Mouse (Mus musculus) hematopoietic stem cell, adult 5-6 weeks (primary cell): Measurements from ENCODE around the gene Nsrp1. TPM values are rescaled to one million over a fixed set of nuclear protein-coding genes. Genes with fewer than 3 reads are reported as not detected.

Experiments used
- ATAC-seq, 2 experiments: fragments of 125-278 bp in 1 of 2; replicated peaks in 1 of 2; 2 replicates each; pipeline ENCODE4 v1.8.0; 2016 to 2017; ENCODE audit warnings: inconsistent platforms in 2 of 2, mild to moderate bottlenecking in 2 of 2, moderate number of reproducible peaks in 2 of 2, low read depth in 1 of 2, moderate TSS enrichment in 1 of 2; ENCODE audit not compliant: low FRiP score in 2 of 2, poor library complexity in 2 of 2, severe bottlenecking in 2 of 2, insufficient read depth in 1 of 2, low TSS enrichment in 1 of 2
- total RNA-seq: library from RNA; stranded (forward); fragments of 172-1452, 232-1000 nt; gene quantifications from 2 replicates; pipeline ENCODE4 v1.2.3, GENCODE M21; 2017

The Nsrp1 gene
- total RNA-seq, 1 experiment from 2014 or later, result 28.0 TPM

DNA sequence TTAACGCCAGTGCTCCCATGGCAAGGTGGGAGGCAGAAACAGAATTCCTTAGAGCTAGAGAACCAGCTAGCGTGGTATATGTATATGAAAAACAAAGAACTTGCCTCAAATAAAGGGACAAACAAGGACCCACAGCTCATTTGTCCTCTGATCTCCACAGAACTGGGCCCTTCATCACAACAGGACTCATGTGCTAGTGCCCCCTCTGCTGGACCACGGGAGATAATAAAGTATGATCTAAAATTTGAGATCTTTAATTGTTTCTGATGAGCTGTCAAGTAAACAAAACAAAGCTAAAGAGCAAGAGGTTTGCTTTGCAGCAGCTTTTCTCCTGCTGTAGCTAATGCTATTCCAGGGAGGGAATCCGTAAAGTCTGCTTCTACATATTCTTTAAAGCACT lies 7.5 kb downstream of the Nsrp1 start:
- no peak for ATAC-seq

DNA sequence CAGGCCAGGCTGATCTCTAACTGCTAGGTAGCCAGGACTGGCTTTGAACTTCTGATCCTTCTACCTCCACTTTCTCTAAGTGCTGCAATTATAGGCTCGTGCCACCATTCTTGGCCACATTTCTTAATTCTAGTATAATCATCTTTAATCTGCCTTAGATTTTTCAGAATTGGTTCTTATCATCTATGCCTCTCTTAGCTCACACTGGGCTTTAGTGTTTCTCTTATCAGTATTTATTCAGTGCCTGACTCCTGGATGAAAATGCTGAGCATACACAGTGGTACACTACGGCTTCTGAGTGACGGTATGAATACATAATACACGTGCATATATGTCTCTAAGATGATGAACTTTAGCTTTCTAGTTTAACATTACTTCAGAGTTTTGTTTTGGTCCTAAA lies 9.4 kb downstream of the Nsrp1 start:
- ATAC-seq, result no peak

- ATAC-seq, result no peak
Measured at GRCm38 (mm10) chr11:77063406-77063805, 14.8 kb downstream of the Nsrp1 start.

GRCm38 (mm10) chr11:77061951-77062350 lies 16.3 kb downstream of the Nsrp1 start:
- ATAC-seq, result no peak

DNA sequence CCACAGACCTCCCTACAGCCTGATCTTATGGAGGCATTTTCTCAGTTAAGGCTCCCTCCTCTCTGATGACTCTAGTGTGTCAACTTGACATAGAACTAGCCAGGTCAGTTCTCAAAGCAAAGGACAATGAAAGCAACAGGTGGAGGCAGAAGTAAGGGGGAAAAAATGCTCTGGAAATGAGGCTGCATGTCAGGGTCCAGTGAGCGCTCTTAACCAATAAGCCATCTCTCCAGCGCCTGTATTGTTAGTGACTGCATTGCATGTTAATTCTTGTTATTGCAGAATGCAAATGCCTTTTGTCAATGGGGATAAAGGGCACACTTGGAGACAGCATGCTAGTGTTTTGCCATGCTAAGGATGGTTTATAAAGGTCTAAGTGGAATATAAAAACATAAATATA lies 35.4 kb downstream of the Nsrp1 start:
- ATAC-seq, result no peak

DNA sequence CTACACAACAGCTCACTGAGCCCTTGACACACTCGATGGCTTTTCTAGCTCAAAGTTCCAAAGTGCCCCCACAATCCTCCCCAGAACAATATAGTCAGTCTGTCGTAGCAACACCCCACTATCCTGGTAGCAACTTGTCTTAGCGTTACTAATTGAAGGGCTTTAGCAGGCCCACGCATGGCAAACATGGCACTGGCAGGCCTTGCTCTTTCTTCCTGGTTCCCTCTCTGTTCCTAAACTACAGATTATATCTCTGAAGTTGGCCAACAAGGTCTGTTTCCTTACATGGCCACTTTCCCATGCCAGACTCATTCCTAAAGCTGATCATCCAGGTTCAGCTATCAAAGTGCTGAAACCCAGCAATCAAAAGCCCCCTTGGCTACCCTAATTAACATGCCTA lies 36.3 kb downstream of the Nsrp1 start:
- ATAC-seq, result no peak

DNA sequence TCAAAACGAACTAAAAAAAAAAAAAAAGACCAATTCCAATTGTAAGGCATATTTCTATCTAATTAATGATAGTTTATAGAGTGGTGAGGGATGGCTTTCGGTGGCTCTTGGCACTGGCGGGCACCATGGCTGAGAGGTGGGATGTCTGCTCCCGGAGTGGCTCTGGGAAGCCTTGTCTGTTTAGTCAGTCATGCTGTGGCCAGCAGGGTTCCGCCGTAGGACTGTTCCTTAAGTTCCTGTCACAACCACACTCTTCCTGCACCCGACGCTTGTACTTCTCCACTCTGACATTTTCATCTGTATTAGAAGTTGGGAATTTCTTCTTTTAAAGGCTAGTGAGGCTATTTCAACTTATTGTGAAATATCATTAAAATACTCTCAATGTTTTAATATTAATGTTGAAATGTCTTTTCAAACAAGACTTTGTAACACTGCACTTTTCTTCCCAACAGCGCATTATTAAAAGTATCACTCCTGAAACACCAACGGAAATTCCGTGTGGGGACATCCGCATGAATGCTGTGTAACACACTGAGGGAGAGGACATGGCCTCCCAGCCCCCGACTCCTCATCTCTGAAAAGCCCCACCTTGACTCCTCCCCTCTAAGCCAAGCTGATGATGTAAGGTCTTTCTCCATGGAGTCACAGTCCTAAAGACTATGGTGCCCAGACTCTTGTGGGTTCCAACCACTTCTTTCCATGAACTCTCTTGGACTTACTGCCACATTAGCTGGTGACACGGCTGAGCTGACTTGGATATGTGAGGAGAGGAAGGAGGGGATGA lies 46.9 kb downstream of the Nsrp1 start:
- 0 out of 4 replicates have a peak, but pooled peaks of 1 of the 2 experiments have one; percentile 64 for ATAC-seq

DNA sequence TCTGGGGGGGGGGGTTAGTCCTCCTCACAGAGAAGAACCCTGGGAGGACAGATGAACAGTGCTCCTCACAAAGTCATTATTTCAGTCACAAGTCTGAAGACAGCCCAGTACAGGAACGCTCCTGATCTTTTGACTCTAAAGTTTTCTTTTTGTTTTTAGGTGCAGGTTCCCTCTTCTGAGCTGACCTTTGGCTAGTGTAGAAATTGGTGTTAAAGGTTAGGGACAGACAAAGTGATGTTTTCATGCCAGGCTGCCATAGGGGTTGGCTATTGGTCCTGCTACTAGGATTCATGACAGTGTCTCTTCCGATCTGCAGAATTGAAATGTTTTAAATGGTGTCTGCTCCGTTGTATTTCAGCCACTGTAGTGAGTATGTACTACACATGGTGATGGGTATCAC lies 50.1 kb downstream of the Nsrp1 start:
- no peak for ATAC-seq

DNA sequence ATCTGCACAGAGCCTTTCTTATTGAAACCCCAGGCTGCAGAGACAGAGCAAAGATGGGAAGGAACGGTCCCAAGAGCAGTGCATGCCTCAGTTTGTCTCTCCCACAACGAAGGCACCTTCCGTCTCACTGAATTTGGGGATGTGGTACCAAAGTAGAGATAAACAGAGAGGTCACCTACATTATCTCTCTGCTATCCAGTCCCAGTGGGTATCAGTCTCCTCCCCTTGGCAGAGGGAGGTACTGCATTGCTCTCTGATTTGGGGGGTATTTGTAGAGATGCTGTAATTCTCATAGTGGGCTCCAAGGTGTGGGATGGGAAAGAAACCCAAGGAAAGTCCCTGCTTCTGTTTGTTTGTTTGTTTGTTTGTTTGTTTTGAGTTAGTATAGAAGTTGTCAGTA lies 51.7 kb downstream of the Nsrp1 start:
- ATAC-seq, result no peak

DNA sequence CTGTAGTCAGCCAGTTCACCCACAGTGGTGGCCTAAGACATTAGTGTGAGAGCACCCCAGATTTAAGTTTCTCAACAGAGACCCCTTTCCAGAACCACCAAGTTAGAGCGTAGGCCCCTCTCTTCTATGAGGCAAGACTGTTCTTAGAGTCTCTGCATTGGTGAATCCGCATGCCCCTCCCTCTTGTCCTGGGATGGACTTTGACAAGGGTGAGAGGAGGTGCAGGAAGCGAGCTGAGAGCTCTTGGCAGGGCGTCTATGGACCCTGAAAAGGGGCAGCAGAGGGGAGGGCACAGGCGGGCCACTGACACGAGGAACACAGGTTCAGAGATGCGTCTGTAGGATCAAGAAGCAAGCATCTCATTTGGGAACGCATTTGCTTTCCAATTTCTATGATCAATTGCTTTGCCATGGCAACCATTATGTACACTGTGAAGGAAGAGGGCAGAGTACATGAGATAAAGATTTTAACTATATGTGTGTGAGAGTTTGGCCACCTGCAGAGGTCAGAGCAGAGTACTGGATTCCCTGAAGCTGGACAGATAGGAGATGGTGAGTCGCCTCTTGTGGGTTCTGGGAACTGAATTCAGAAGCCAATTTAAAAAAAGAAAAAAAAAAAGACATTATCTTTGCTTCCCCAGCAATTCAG lies 56.4 kb downstream of the Nsrp1 start:
- no peak for ATAC-seq

GRCm38 (mm10) chr11:77019539-77019938 lies 58.7 kb downstream of the Nsrp1 start:
- no peak for ATAC-seq

- ATAC-seq, result no peak
Measured at GRCm38 (mm10) chr11:77018046-77018445, 60.2 kb downstream of the Nsrp1 start.

- ATAC-seq, result no peak
Measured at GRCm38 (mm10) chr11:77010762-77011475, 67.3 kb downstream of the Nsrp1 start.

DNA sequence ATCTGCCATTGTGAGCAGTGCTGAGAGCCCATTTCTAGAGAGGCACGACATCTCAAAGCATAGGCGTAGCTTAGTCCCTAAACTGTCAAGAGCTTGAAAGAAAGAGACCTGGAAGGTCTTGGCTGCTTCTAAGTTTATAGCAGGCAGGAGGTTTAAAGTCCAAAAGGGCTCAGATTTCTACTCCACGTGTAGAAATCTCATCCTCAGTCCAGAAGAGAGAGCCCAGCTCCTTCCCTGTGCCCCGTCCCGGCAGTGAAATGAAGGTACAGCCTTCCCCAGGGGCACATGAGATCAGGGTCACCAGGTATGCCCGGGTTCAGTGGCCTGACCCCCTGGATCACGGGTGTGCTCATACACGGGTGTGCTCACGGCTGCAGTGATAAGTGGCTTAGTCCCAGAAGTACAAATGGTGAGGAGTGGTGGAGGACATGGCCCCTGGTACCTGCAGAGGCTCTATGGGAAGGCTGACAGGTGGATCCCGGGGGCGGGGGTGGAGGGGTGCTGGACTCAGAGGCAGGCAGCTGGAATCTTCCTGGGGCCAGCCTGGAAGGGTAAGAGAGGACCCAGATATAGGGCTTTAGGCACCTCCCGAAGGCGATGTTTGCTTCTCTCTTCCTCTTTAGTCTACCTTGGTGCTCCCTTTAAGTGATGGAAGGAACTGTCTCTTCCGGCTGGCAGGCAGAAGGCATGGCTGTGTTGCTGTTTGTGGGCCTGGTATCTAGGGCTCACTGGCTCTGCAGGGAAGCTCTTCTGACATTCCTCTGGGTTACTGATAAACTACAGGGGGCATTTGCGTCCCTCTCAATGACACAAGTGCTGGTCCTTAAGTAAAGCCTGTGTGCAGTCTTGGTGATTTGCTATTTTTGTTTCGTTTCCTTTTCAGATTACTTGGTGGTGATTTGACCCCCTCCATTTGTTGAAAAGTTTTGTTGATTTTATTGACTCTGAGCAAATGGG lies 68.9 kb downstream of the Nsrp1 start:
- ATAC-seq, result no peak

DNA sequence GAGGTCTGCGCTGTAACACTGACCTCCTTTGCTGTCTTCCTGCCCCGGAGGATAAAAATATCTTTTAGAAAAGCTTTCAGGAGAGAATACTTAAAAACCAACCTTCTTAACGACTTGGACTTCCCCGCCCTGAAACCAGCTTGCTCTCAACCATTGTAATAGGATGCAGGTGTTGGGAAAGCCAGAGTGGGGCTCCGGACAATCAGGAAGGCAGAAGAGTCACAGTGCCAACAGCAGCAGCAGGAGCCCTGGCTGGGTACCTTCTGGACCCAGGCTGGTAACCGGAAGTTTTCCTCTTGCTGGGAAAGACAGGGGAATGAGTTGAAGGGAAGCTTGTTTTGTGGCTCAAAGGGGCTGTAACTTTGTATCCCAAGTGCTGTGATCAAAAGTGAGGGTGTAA lies 71.6 kb downstream of the Nsrp1 start:
- no peak for ATAC-seq

DNA sequence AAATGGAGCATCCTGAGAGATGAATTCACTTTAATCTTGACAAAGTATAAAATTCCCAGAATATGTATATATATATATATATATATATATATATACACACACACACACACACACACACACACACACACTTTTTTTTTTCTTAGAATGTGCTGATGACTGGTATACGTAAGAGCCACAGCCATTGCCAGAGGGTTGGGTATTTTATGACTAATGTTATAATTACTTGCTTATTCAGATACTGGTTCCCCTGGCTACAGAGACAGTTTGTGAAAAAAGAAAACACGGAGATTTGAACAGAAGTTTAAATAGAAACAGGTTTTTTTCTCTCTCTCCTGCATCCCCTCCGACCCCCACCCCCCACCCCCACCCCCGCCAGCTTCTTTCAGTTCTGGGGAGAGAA lies 72.4 kb downstream of the Nsrp1 start:
- no peak for ATAC-seq

DNA sequence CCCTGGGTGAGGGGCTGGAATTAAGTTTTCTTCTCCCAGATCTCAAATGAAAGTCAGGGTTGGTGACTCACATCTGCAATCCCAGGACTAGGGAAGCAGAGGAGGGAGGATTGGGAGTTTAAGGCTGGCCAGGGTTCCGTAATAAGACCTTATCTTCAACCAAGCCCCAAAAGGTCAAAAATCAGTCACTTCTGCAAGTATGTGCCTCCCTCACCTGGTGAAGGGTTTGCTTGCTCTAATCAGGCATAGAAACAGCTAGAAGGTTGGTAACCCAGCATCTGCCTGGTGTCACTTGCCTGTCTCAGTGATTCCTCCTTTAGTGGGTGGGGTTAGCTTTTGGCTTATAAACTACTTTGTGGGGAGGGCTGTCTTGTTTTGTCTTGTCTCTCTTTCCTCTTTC lies 75.9 kb downstream of the Nsrp1 start:
- no peak for ATAC-seq
